8 mouse cellular contexts compared by ENCODE assay signal in genomic region chr10:67287877-67288276, GRCm38 (mm10). TPM values are rescaled to one million over a fixed set of nuclear protein-coding genes. Genes with fewer than 3 reads are reported as not detected.
A peak's percentile ranks its signal among the peaks of the same experiment; 100 is the strongest.
DNase-seq lines count a peak whose midpoint lies in the region; ATAC-seq lines count a peak whose summit lies in the region.

No protein-coding gene starts in this region.

- no peak overlapping the region for H3K4me3 ChIP-seq in kidney, embryonic 16.5 days (ENCODE audit: low read length)
- H3K4me3 ChIP-seq in intestine, embryonic 16.5 days (ENCODE audit: low read length), result no peak overlapping the region

- 83% methylated on average over 3 of the region's 3 CpGs for WGBS in kidney, embryonic 16.5 days
- 10% methylated on average over 3 of the region's 3 CpGs for WGBS in large intestine, adult 2 months
- WGBS in intestine, embryonic 16.5 days, result 73% methylated on average over 3 of the region's 3 CpGs

- H3K27ac ChIP-seq in kidney, embryonic 16.5 days (ENCODE audit: low read length), result no peak overlapping the region; the same call in 1 of the 2 replicates
- no peak overlapping the region for H3K27ac ChIP-seq in intestine, embryonic 16.5 days (ENCODE audit: low read length)

- no peak overlapping the region for H3K4me2 ChIP-seq in kidney, embryonic 16.5 days (replicated peaks; ENCODE audit: low read depth, low read length)
- no peak overlapping the region for H3K4me2 ChIP-seq in intestine, embryonic 16.5 days (ENCODE audit: low read depth, low read length)

- no peaks in the 10 kb centered on the region for H3K27me3 ChIP-seq in kidney, embryonic 16.5 days (ENCODE audit: insufficient read depth, low read length)
- H3K27me3 ChIP-seq in intestine, embryonic 16.5 days (replicated peaks; ENCODE audit: control insufficient read depth, insufficient read depth, low read length), result no peaks in the 10 kb centered on the region

- H3K9ac ChIP-seq in kidney, embryonic 16.5 days (replicated peaks; ENCODE audit: low read length), result no peak overlapping the region
- H3K9ac ChIP-seq in intestine, embryonic 16.5 days (ENCODE audit: low read depth, low read length), result no peak overlapping the region

- no peaks in the 10 kb centered on the region for H3K36me3 ChIP-seq in kidney, embryonic 16.5 days (ENCODE audit: insufficient read depth, low read length)
- H3K36me3 ChIP-seq in intestine, embryonic 16.5 days (ENCODE audit: control insufficient read depth, insufficient read depth, low read length), result no peaks in the 10 kb centered on the region

- intact Hi-C loops in gastrocnemius, postnatal 36 days (cut with DNase I), result no loop called here

- peak; percentile 94 for DNase-seq in kidney, adult 11 months
- peak; percentile 74 for DNase-seq in brain, adult 2 months (ENCODE audit: low read depth, low spot score)
- DNase-seq in gastrocnemius, postnatal 36 days, result peak; percentile 68 to 84
- peak; percentile 48 for DNase-seq in large intestine, adult 2 months (ENCODE audit: low read depth, low spot score)
- DNase-seq in lung, postnatal 4 days, result peak; percentile 54 to 79

- H3K4me1 ChIP-seq in kidney, embryonic 16.5 days (ENCODE audit: insufficient read depth, low read length), result peaks cover 17% of the 10 kb centered on the region
- H3K4me1 ChIP-seq in intestine, embryonic 16.5 days (ENCODE audit: control insufficient read depth, insufficient read depth, low read length), result peaks cover 12% of the 10 kb centered on the region

- no peaks in the 10 kb centered on the region for H3K9me3 ChIP-seq in kidney, embryonic 16.5 days (ENCODE audit: low read length)
- no peaks in the 10 kb centered on the region for H3K9me3 ChIP-seq in intestine, embryonic 16.5 days (ENCODE audit: control insufficient read depth, low read length)

- no peak for ATAC-seq in kidney, embryonic 16.5 days (ENCODE audit: low FRiP score, low TSS enrichment)
- ATAC-seq in erythroblast, adult 5-6 weeks (replicated peaks; ENCODE audit: low FRiP score, poor library complexity, severe bottlenecking), result no peak
- ATAC-seq in intestine, embryonic 16.5 days, result no peak

RNA-seq across cellular contexts. Expression of gene Nrbf2, which starts 2.8 kb away (rescaled TPM):
- 36.4 and 39.0 TPM in 2 replicates for polyA plus RNA-seq in kidney, embryonic 16.5 days (2015; fragmentation: Nextera tagmentation; extraction: Ambion mirVana)
- 10 to 100 TPM; 10.4 to 12.4 TPM for total RNA-seq in gastrocnemius, postnatal 36 days (2021)
- 6.7 and 9.9 TPM in 2 replicates for polyA plus RNA-seq in large intestine, adult 2 months (2012; rRNA removed)
- 14.6 and 16.1 TPM in 2 replicates for total RNA-seq in erythroblast, adult 5-6 weeks (2015; ENCODE audit: low replicate concordance)
- total RNA-seq in erythroblast, adult 5-6 weeks (2017; ENCODE audit: low replicate concordance), result 9.7 and 12.7 TPM in 2 replicates
- 35.6 and 38.5 TPM in 2 replicates for polyA plus RNA-seq in intestine, embryonic 16.5 days (2015; fragmentation: Nextera tagmentation; extraction: Ambion mirVana)
